Mouse (Mus musculus): Measurements from ENCODE around the gene Inip. TPM values are rescaled to one million over a fixed set of nuclear protein-coding genes. Genes with fewer than 3 reads are reported as not detected.
A peak's percentile ranks its signal among the peaks of the same experiment; 100 is the strongest.

Inip gene
- total and polyA plus RNA-seq, 2 experiments from 2014 or later, result 34.1 to 43.2 TPM

GRCm38 (mm10) chr4:59739321-59739720, 62.1 kb downstream of the Inip start:
- Histone ChIP-seq H3K4me3 (ENCODE audit: low read depth, low read length) (no peak overlapping the region), H3K9ac (no peak overlapping the region), H3K4me2 (ENCODE audit: low read depth) (no peak overlapping the region), H3K27me3 (ENCODE audit: insufficient read depth, low read length) (no peaks in the 10 kb centered on the region), H3K36me3 (ENCODE audit: insufficient read depth) (no peaks in the 10 kb centered on the region; the same call in 1 of the 2 replicates), H3K27ac (ENCODE audit: low read depth, low read length) (no peak overlapping the region), H3K9me3 (ENCODE audit: low read length) (no peaks in the 10 kb centered on the region), H3K4me1 (ENCODE audit: insufficient read depth) (no peaks in the 10 kb centered on the region)
- peak; percentile 35; the same call in 1 of the 2 replicates for TF ChIP-seq CTCF (IDR thresholded peaks at IDR 0.05; ENCODE audit: low read depth)
- no peak for ATAC-seq
- over 99% methylated on average over 4 of the region's 4 CpGs for WGBS
- DNase-seq, result no peak

GRCm38 (mm10) chr4:59731544-59731943, 69.8 kb downstream of the Inip start:
- Histone ChIP-seq H3K9ac (no peak overlapping the region), H3K4me3 (ENCODE audit: low read depth, low read length) (no peak overlapping the region), H3K4me2 (ENCODE audit: low read depth) (no peak overlapping the region), H3K4me1 (ENCODE audit: insufficient read depth) (no peaks in the 10 kb centered on the region), H3K36me3 (ENCODE audit: insufficient read depth) (no peaks in the 10 kb centered on the region), H3K9me3 (ENCODE audit: low read length) (no peaks in the 10 kb centered on the region), H3K27ac (ENCODE audit: low read depth, low read length) (no peak overlapping the region), H3K27me3 (ENCODE audit: insufficient read depth, low read length) (no peaks in the 10 kb centered on the region)
- no peak for TF ChIP-seq CTCF (IDR thresholded peaks at IDR 0.05; ENCODE audit: low read depth)
- 94% methylated on average over 7 of the region's 7 CpGs for WGBS
- DNase-seq, result no peak
- no peak for ATAC-seq

GRCm38 (mm10) chr4:59728839-59729238, 72.5 kb downstream of the Inip start:
- ATAC-seq (no peak), DNase-seq (no peak)
- Histone ChIP-seq H3K4me2 (ENCODE audit: low read depth) (no peak overlapping the region), H3K9ac (no peak overlapping the region), H3K27me3 (ENCODE audit: insufficient read depth, low read length) (no peaks in the 10 kb centered on the region), H3K4me3 (ENCODE audit: low read depth, low read length) (no peak overlapping the region), H3K36me3 (ENCODE audit: insufficient read depth) (no peaks in the 10 kb centered on the region), H3K9me3 (ENCODE audit: low read length) (no peaks in the 10 kb centered on the region), H3K4me1 (ENCODE audit: insufficient read depth) (no peaks in the 10 kb centered on the region), H3K27ac (ENCODE audit: low read depth, low read length) (no peak overlapping the region)
- no peak for TF ChIP-seq CTCF (IDR thresholded peaks at IDR 0.05; ENCODE audit: low read depth)
- WGBS, result 89% methylated on average over 2 of the region's 2 CpGs

- DNase-seq (no peak), ATAC-seq (no peak)
- Histone ChIP-seq H3K4me3 (ENCODE audit: low read depth, low read length) (no peak overlapping the region), H3K9me3 (ENCODE audit: low read length) (no peaks in the 10 kb centered on the region), H3K4me2 (ENCODE audit: low read depth) (no peak overlapping the region), H3K9ac (no peak overlapping the region), H3K27me3 (ENCODE audit: insufficient read depth, low read length) (no peaks in the 10 kb centered on the region), H3K36me3 (ENCODE audit: insufficient read depth) (no peaks in the 10 kb centered on the region), H3K27ac (ENCODE audit: low read depth, low read length) (no peak overlapping the region), H3K4me1 (ENCODE audit: insufficient read depth) (no peaks in the 10 kb centered on the region)
- no peak for TF ChIP-seq CTCF (IDR thresholded peaks at IDR 0.05; ENCODE audit: low read depth)
- WGBS, result 83% methylated on average over 9 of the region's 9 CpGs
These were observed 73.5 kb downstream of the Inip start for GRCm38 (mm10) chr4:59727878-59728261.

- Histone ChIP-seq H3K9ac (no peak overlapping the region), H3K27ac (ENCODE audit: low read depth, low read length) (no peak overlapping the region), H3K9me3 (ENCODE audit: low read length) (no peaks in the 10 kb centered on the region), H3K36me3 (ENCODE audit: insufficient read depth) (no peaks in the 10 kb centered on the region), H3K4me1 (ENCODE audit: insufficient read depth) (no peaks in the 10 kb centered on the region), H3K4me2 (ENCODE audit: low read depth) (no peak overlapping the region), H3K4me3 (ENCODE audit: low read depth, low read length) (no peak overlapping the region), H3K27me3 (ENCODE audit: insufficient read depth, low read length) (no peaks in the 10 kb centered on the region)
- TF ChIP-seq CTCF (IDR thresholded peaks at IDR 0.05; ENCODE audit: low read depth), result no peak
- 27% methylated on average over 5 of the region's 5 CpGs for WGBS
- DNase-seq, result no peak
- peak; percentile 32; the same call in 1 of the 2 replicates for ATAC-seq
These were observed 74.1 kb downstream of the Inip start for GRCm38 (mm10) chr4:59727187-59727877.

GRCm38 (mm10) chr4:59726501-59726900, 74.9 kb downstream of the Inip start:
- H3K4me3 ChIP-seq (ENCODE audit: low read depth, low read length), result no peak overlapping the region
- H3K9ac ChIP-seq, result no peak overlapping the region
- ATAC-seq (no peak), DNase-seq (no peak)
- no peaks in the 10 kb centered on the region for H3K27me3 ChIP-seq (ENCODE audit: insufficient read depth, low read length)
- WGBS, result 87% methylated on average over 12 of the region's 12 CpGs
- H3K4me2 ChIP-seq (ENCODE audit: low read depth), result no peak overlapping the region
- H3K9me3 ChIP-seq (ENCODE audit: low read length), result no peaks in the 10 kb centered on the region
- H3K4me1 ChIP-seq (ENCODE audit: insufficient read depth), result no peaks in the 10 kb centered on the region
- TF ChIP-seq CTCF (IDR thresholded peaks at IDR 0.05; ENCODE audit: low read depth), result no peak
- no peaks in the 10 kb centered on the region for H3K36me3 ChIP-seq (ENCODE audit: insufficient read depth)
- H3K27ac ChIP-seq (ENCODE audit: low read depth, low read length), result no peak overlapping the region

GRCm38 (mm10) chr4:59725579-59725978, 75.8 kb downstream of the Inip start:
- WGBS, result 88% methylated on average over 4 of the region's 4 CpGs
- Histone ChIP-seq H3K9ac (no peak overlapping the region), H3K9me3 (ENCODE audit: low read length) (no peaks in the 10 kb centered on the region), H3K36me3 (ENCODE audit: insufficient read depth) (no peaks in the 10 kb centered on the region), H3K27me3 (ENCODE audit: insufficient read depth, low read length) (no peaks in the 10 kb centered on the region), H3K4me3 (ENCODE audit: low read depth, low read length) (no peak overlapping the region), H3K4me1 (ENCODE audit: insufficient read depth) (no peaks in the 10 kb centered on the region), H3K27ac (ENCODE audit: low read depth, low read length) (no peak overlapping the region), H3K4me2 (ENCODE audit: low read depth) (no peak overlapping the region)
- no peak for ATAC-seq
- no peak for DNase-seq
- TF ChIP-seq CTCF (IDR thresholded peaks at IDR 0.05; ENCODE audit: low read depth), result no peak

Measured in forebrain, postnatal 0 days (tissue).